Mouse (Mus musculus) small intestine, adult 2 months (tissue): ENCODE measurements at regions not wholly inside any gene's neighbourhood (a gene's known extent, or its start where the extent isn't known, plus 50 kb on each side); places are given as distances from the start of the nearest gene placed in this dataset.

Experiments used
- H3K27ac ChIP-seq: fragments of 200-500 bp; 2 replicates; pipeline ENCODE4 v1.5.1; 2012; ENCODE audit warnings: low read depth, low read length, control low read depth, inconsistent platforms; ENCODE audit not compliant: insufficient read depth
- H3K27me3 ChIP-seq: fragments of 200-500 bp; 2 replicates; pipeline ENCODE4 v1.6.1; 2012; ENCODE audit warnings: mild to moderate bottlenecking, moderate library complexity, low read length, inconsistent platforms; ENCODE audit not compliant: control insufficient read depth, insufficient read depth
- H3K36me3 ChIP-seq: fragments of 200-500 bp; 2 replicates; pipeline ENCODE4 v1.6.1; 2012; ENCODE audit warnings: mild to moderate bottlenecking, low read length, control low read depth, inconsistent platforms; ENCODE audit not compliant: control insufficient read depth, insufficient read depth
- H3K4me1 ChIP-seq: fragments of 200-500 bp; 2 replicates; pipeline ENCODE4 v1.6.1; 2012; ENCODE audit warnings: low read length, inconsistent platforms, mixed read lengths; ENCODE audit not compliant: control insufficient read depth, insufficient read depth, insufficient read length
- H3K4me3 ChIP-seq: fragments of 200-500 bp; 2 replicates; pipeline ENCODE4 v1.5.1; 2012; ENCODE audit warnings: low read depth, mild to moderate bottlenecking, control low read depth, inconsistent platforms, low read length, moderate library complexity
- CTCF ChIP-seq: fragments of 200-500 bp; IDR thresholded peaks from 2 replicates; pipeline ENCODE4 v1.5.1; 2012; ENCODE audit warnings: low read depth, mild to moderate bottlenecking, control low read depth, inconsistent platforms, low read length, moderate library complexity, mixed read lengths; ENCODE audit not compliant: insufficient replicate concordance, insufficient read length; ENCODE audit errors: extremely low read depth
- POLR2A ChIP-seq: fragments of 200-500 bp; IDR thresholded peaks from 2 replicates; pipeline ENCODE4 v1.6.1; 2012; ENCODE audit warnings: low read depth, mild to moderate bottlenecking, control low read depth, inconsistent platforms, low read length, moderate library complexity
- WGBS: fragments of 180-500 bp; shearing (Covaris S2); methylation state at CpG from one replicate; pipeline ENCODE4 v1.1.7; 2018; 5-methylcytosine and 5-hydroxymethylcytosine counted together

GRCm38 (mm10) chr6:99874852-99875251 is 148.7 kb upstream of the Prok2 start:
- Histone ChIP-seq H3K36me3 (no peaks in the 10 kb centered on the region), H3K27me3 (no peaks in the 10 kb centered on the region), H3K27ac (no peak overlapping the region), H3K4me3 (no peak overlapping the region), H3K4me1 (peaks cover 3% of the 10 kb centered on the region; the same call in 1 of the 2 replicates)
- WGBS, result 58% methylated on average over 4 of the region's 4 CpGs
- TF ChIP-seq POLR2A (no peak), CTCF (no peak)

- WGBS, result 32% methylated on average over 4 of the region's 4 CpGs
- no peaks in the 10 kb centered on the region for H3K36me3 ChIP-seq
- TF ChIP-seq POLR2A, result no peak
- TF ChIP-seq CTCF, result no peak
Observed at GRCm38 (mm10) chr6:99874029-99874428, 147.8 kb upstream of the Prok2 start.

GRCm38 (mm10) chr6:99866061-99866460 is 139.9 kb upstream of the Prok2 start:
- Histone ChIP-seq H3K4me1 (no peaks in the 10 kb centered on the region), H3K36me3 (no peaks in the 10 kb centered on the region), H3K27me3 (no peaks in the 10 kb centered on the region), H3K27ac (no peak overlapping the region), H3K4me3 (no peak overlapping the region)
- TF ChIP-seq POLR2A, result no peak
- TF ChIP-seq CTCF, result no peak
- WGBS, result 48% methylated on average over 9 of the region's 9 CpGs

More at GRCm38 (mm10) chr6:99874029-99874428, 147.8 kb upstream of the Prok2 start:
- no peak overlapping the region for H3K27ac ChIP-seq
- no peaks in the 10 kb centered on the region for H3K27me3 ChIP-seq
- H3K4me3 ChIP-seq, result no peak overlapping the region
- peaks cover 3% of the 10 kb centered on the region; the same call in 1 of the 2 replicates for H3K4me1 ChIP-seq

- H3K36me3 ChIP-seq, result no peaks in the 10 kb centered on the region
- no peak overlapping the region for H3K4me3 ChIP-seq
- H3K27me3 ChIP-seq, result no peaks in the 10 kb centered on the region
- no peak overlapping the region for H3K27ac ChIP-seq
- no peaks in the 10 kb centered on the region for H3K4me1 ChIP-seq
- whole genome bisulfite sequencing, result 40% methylated on average over 3 of the region's 3 CpGs
- TF ChIP-seq CTCF, result no peak
- TF ChIP-seq POLR2A, result no peak
Observed at GRCm38 (mm10) chr6:99864949-99865348, 138.8 kb upstream of the Prok2 start.

DNA sequence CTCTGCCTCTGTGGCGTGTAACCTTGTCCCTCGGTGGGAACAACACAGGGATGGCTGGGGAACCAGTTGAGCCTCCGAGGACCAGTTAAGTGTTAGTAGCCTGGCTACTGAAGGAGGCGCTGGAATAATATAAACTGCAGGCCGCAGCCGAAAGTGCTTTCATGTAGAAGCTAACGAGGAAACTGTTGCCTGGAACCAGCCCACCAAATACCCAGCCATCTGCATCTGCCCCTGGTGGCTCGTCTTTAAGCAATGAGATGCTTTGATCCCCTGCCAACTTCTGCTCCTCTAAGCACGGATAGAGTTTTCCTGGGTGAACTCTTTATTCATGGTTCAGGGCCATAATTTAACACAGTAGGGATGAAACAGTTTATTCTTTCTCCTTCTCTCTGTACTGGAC is 137.2 kb upstream of the Prok2 start:
- Histone ChIP-seq H3K4me3 (no peak overlapping the region), H3K4me1 (no peaks in the 10 kb centered on the region), H3K36me3 (no peaks in the 10 kb centered on the region), H3K27me3 (no peaks in the 10 kb centered on the region), H3K27ac (no peak overlapping the region)
- TF ChIP-seq POLR2A (no peak), CTCF (no peak)
- 73% methylated on average over 9 of the region's 9 CpGs for WGBS

- Histone ChIP-seq H3K27me3 (no peaks in the 10 kb centered on the region), H3K36me3 (no peaks in the 10 kb centered on the region), H3K27ac (no peak overlapping the region), H3K4me3 (no peak overlapping the region), H3K4me1 (no peaks in the 10 kb centered on the region)
- WGBS, result 82% methylated on average over 6 of the region's 6 CpGs
- no peak for TF ChIP-seq POLR2A
- TF ChIP-seq CTCF, result no peak
Observed at GRCm38 (mm10) chr6:99857411-99857810, 131.2 kb upstream of the Prok2 start.

- 45% methylated on average over 3 of the region's 3 CpGs for WGBS
- TF ChIP-seq CTCF (no peak), POLR2A (no peak)
Observed at GRCm38 (mm10) chr6:99853716-99854115, 127.5 kb upstream of the Prok2 start.

More at GRCm38 (mm10) chr6:99853716-99854115, 127.5 kb upstream of the Prok2 start:
- Histone ChIP-seq H3K36me3 (no peaks in the 10 kb centered on the region), H3K4me3 (no peak overlapping the region), H3K4me1 (peaks cover 2% of the 10 kb centered on the region; the same call in 1 of the 2 replicates), H3K27ac (no peak overlapping the region), H3K27me3 (no peaks in the 10 kb centered on the region)
